Mouse (Mus musculus) kidney, embryonic 15.5 days (tissue): Measurements from ENCODE around the gene Fam110a. TPM values are rescaled to one million over a fixed set of nuclear protein-coding genes. Genes with fewer than 3 reads are reported as not detected.
A peak's percentile ranks its signal among the peaks of the same experiment; 100 is the strongest.

Experiments used
- ATAC-seq: fragments of 200-750 bp; cut with Nextera tagmentation; replicated peaks from 2 replicates; pipeline ENCODE4 v1.8.0; 2017; ENCODE audit warnings: moderate TSS enrichment; ENCODE audit not compliant: low FRiP score
- H3K27ac ChIP-seq: fragments of 300-500 bp; sonication (generic); 2 replicates; pipeline ENCODE4 v1.5.1; 2015; ENCODE audit warnings: mild to moderate bottlenecking, inconsistent platforms
- H3K27me3 ChIP-seq: fragments of 300-500 bp; sonication (generic); 2 replicates; pipeline ENCODE4 v1.6.1; 2015; ENCODE audit warnings: inconsistent platforms
- H3K36me3 ChIP-seq: fragments of 300-500 bp; sonication (generic); 2 replicates; pipeline ENCODE4 v1.6.1; 2015; ENCODE audit warnings: inconsistent platforms
- H3K4me1 ChIP-seq: fragments of 300-500 bp; sonication (generic); 2 replicates; pipeline ENCODE4 v1.6.1; 2015; ENCODE audit warnings: inconsistent platforms
- H3K4me2 ChIP-seq: fragments of 300-500 bp; sonication (generic); 2 replicates; pipeline ENCODE4 v1.6.1; 2015; ENCODE audit warnings: moderate library complexity, mild to moderate bottlenecking, inconsistent platforms
- H3K4me3 ChIP-seq: fragments of 300-500 bp; sonication (generic); replicated peaks from 2 replicates; pipeline ENCODE4 v1.5.1; 2015; ENCODE audit warnings: mild to moderate bottlenecking, inconsistent platforms
- H3K9ac ChIP-seq: fragments of 300-500 bp; sonication (generic); 2 replicates; pipeline ENCODE4 v1.6.1; 2015; ENCODE audit warnings: mild to moderate bottlenecking, inconsistent platforms
- H3K9me3 ChIP-seq: fragments of 300-500 bp; sonication (generic); replicated peaks from 2 replicates; pipeline ENCODE4 v1.6.1; 2016; ENCODE audit warnings: inconsistent platforms
- WGBS: fragments of 180-500 bp; shearing (Covaris S2); methylation state at CpG from one replicate; pipeline ENCODE4 v1.1.7; 2015; ENCODE audit warnings: mixed read lengths; 5-methylcytosine and 5-hydroxymethylcytosine counted together
- polyA plus RNA-seq: library from polyadenylated mRNA; unstranded; fragments of >200 nt; fragmentation: Nextera tagmentation; extraction: Ambion mirVana; gene quantifications from 2 replicates; pipeline ENCODE4 v1.2.1, GENCODE M21; 2015

The Fam110a gene
- polyA plus RNA-seq, 1 experiment from 2014 or later = 29.1 TPM

DNA sequence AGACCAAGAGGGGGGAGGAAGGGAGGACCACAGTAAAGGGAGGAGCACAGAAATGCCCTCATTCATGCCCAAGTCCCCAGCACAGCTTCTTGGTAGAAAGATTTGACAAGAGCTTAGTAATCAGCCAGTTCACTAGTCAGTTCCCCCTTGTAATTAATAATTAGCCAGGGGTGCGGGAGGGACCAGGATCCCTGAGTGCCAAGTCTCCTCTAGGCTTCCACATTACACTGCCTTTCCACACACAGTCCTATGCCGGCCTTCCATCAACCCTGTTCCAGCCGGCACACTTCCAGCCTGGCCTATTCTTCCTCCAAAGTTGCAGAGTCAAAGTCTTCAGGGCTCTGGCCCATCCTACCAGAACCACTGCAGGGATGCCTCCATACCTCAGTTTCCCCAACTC, 4.0 kb downstream of the Fam110a start:
- Histone ChIP-seq H3K4me3 (no peak overlapping the region), H3K4me2 (0 out of 2 replicates have a peak overlapping the region, but pooled peaks have one; percentile 3), H3K27ac (peak overlapping the region; percentile 78), H3K9me3 (no peaks in the 10 kb centered on the region), H3K4me1 (peaks cover 86% of the 10 kb centered on the region), H3K27me3 (peaks cover 20% of the 10 kb centered on the region), H3K9ac (no peak overlapping the region), H3K36me3 (no peaks in the 10 kb centered on the region)
- 63% methylated on average over 3 of the region's 3 CpGs for WGBS
- no peak; the same call in 1 of the 2 replicates for ATAC-seq

DNA sequence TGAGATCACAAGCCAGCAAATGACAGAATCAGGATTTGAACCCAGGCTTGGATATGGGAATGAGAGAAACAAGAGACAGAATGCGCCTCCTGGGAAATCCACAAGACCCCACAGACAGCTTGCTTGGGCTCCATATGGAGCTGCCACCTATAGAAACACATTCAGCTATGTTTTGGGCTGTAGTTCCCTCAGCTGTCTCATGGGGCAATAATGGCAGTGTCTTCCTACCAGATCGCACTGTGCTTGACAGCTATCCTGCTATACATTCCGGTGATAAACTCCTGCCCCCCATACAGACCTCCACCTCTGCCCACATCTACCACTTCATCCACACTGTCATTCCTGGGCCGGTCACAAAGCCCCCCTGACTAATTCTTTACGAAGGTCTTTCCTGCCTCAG, 4.7 kb downstream of the Fam110a start:
- no peaks in the 10 kb centered on the region for H3K9me3 ChIP-seq
- H3K4me2 ChIP-seq = 0 out of 2 replicates have a peak overlapping the region, but pooled peaks have one; percentile 3
- WGBS = 90% methylated on average over 5 of the region's 5 CpGs
- H3K9ac ChIP-seq = no peak overlapping the region
- ATAC-seq = no peak
- peaks cover 2% of the 10 kb centered on the region for H3K36me3 ChIP-seq
- peaks cover 20% of the 10 kb centered on the region for H3K27me3 ChIP-seq
- peaks cover 89% of the 10 kb centered on the region for H3K4me1 ChIP-seq
- no peak overlapping the region for H3K4me3 ChIP-seq
- H3K27ac ChIP-seq = peak overlapping the region; percentile 78; the same call in 1 of the 2 replicates

DNA sequence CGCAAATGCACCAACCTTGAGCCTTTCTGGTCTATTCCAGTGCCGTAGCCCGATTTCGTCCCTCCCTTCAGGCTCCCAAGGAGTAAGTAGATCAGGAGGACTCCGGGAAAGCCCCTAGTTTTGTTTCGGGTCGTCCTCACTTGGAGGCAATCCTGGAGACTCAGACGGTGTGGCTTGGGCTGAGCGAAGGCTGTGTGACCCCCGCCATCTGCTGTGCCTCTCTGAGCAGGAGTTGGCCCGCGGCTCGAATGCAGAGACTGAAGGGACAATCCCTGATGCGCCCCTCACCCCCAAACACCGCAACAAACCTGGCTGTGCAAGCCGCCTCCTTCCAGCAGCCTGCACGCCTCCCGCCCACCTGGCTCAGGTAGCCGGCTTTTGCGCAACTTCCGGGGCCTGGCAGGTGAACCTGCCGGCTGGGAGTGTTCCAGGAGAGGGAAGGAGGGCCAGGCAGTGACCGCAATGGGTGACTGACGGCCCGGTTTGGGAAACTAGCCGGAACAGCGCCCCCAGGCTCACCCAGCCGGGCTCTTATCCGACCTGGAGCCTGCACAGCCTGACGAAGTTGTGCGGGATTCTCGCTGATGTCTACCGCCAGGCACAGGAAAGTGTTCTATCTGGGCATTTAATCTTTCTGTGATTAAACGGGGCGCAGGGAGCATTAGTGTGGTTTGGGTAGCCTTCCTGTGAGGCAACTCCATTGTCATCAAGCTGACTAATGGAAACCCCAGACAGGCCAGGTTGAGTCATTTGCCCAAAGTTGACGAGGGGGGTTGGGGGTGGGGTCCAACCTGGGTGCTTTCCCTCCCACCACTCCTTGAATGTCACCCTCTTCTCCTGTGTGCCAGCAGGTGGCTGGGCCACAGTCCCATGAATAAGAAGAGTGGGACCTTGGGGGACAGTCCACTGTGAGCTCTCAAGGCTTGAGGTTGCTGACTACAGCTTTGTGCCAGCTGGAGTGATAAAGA, 6.1 kb downstream of the Fam110a start:
- H3K4me2 ChIP-seq = peak overlapping the region; percentile 60
- H3K27ac ChIP-seq = peak overlapping the region; percentile 71
- H3K4me3 ChIP-seq = peak overlapping the region; percentile 38
- peaks cover 16% of the 10 kb centered on the region for H3K36me3 ChIP-seq
- ATAC-seq = no peak
- H3K27me3 ChIP-seq = peaks cover 20% of the 10 kb centered on the region
- H3K4me1 ChIP-seq = peaks cover 90% of the 10 kb centered on the region
- 7% methylated on average over 36 of the region's 36 CpGs for WGBS
- peak overlapping the region; percentile 38 for H3K9ac ChIP-seq
- no peaks in the 10 kb centered on the region for H3K9me3 ChIP-seq

DNA sequence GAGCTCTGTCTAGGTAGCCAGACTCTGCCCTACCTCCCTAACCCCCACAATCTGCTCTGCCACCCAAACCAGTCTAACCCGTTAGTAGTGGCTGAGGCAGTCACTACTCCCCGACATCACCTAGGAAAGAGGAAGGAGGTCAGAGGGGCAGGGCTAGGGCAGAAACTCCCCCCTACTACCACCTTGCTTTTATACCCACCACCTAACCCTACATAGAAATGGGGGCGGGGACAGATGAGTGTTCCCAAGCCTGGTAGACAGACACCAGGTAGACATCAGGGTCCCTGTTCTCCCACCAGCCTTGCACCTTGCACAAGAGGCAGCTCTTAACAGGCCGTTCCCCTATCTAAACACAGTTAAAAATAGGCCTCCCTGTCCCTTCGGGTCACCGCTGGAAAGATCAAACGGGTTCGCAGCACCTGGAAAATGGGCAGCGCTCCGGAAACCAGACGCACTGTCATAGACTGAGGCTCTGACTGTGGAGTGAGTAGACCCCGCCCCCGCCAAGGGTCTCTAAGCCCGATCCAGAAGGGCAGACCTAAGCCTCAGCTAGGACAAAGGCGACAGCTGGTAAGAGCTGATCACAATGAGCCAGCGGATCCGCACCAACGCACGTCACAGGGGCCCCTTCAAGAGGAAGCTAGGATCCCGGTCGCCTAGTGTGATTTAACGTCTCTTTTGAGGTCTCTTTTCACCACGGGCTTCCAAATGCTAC, 7.0 kb downstream of the Fam110a start:
- Histone ChIP-seq H3K9me3 (no peaks in the 10 kb centered on the region), H3K4me2 (peak overlapping the region; percentile 60), H3K9ac (peak overlapping the region; percentile 38), H3K4me1 (peaks cover 90% of the 10 kb centered on the region), H3K36me3 (peaks cover 22% of the 10 kb centered on the region), H3K4me3 (peak overlapping the region; percentile 38), H3K27ac (peak overlapping the region; percentile 71), H3K27me3 (peaks cover 20% of the 10 kb centered on the region)
- 0 out of 2 replicates have a peak, but pooled peaks have one; percentile 17 for ATAC-seq
- 18% methylated on average over 23 of the region's 23 CpGs for WGBS

DNA sequence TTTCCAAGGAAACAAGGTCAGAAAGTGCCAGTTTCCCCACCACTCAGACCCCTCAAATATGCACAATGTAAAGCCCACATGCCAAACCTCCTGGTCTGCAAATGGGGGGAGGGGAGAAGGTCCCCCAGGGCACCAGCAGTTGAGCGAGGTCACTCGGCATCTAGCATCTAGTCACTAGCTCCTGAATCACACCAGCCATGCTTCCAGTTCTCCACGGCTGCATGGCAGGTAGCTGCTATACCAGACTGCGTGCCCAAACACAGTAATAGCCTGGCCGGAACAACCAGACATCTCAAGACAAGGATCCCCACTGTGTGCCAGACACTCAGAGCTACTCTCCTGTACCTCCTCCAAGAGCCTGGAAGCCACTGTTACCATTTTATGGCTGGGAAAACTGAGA, 8.3 kb downstream of the Fam110a start:
- no peak for ATAC-seq
- peaks cover 20% of the 10 kb centered on the region for H3K27me3 ChIP-seq
- H3K36me3 ChIP-seq = peaks cover 26% of the 10 kb centered on the region
- H3K4me3 ChIP-seq = no peak overlapping the region
- no peak overlapping the region for H3K27ac ChIP-seq
- 88% methylated on average over 5 of the region's 5 CpGs for WGBS
- H3K4me2 ChIP-seq = no peak overlapping the region
- no peaks in the 10 kb centered on the region for H3K9me3 ChIP-seq
- no peak overlapping the region for H3K9ac ChIP-seq
- peaks cover 88% of the 10 kb centered on the region for H3K4me1 ChIP-seq

DNA sequence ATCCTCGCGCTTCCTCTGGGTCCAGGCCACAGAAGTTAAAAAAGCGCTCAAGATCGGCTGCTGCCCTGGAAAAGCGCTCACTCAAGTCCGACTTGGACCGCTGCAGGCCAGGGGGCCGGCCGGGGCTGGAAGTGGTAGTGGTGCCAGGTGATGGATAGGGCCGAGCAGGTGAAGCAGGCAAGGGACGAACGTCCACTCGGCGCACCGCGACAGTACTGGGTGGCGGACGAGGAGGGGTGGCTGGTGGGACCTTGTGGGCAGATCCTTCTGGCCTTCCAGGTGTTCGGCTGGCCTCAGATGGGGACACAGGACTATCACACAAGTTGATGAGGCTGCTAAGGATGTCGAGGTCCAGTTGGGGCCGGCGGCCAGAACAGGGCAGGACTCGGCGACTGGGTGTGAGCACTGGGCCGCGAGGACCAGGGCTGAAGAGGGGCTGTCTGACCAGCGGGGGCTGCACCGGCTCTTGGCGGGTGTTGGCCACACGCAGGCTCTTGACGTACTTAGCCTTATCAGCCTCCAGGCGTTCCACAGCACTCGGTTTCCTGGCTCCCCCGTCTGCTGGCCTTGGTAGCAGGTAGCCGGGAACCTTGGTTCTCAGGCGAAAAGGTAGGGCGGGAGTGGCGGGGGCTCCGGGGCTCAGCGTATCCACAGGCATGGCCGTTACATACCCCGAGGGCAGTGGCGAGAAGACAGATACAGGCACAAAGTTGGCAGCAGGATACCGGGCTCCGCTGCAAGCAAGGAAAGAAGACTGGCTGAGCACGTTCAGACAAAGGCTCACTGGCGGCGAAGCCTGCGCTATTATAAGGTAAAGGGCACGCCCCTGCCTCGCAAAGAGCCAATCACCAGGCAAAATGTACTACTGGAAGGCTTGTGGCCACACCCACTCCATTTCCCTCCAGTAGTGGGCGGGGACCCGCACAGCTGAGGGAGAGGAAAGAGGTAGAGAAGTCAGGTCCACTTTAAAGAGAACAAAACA, 9.5 kb downstream of the Fam110a start:
- no peak overlapping the region for H3K27ac ChIP-seq

DNA sequence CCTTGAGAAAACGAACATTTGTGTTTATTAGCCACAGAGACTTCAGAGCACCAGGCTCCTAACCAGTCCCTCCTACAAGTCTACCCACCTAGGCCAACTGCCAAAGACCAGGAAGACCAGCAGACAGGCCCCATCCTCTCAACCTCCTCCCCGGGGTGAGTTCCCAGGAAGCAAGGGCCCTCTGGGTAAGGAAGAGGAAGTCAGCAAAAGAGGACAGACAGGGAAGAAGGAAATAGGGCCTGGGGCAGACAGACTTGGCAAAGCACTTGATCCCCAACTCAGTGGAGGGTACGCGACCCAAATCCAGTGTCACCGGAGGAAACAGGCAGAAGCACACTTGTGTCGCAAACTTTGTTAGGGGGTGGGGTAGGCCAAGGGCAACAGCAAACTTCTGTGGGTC, 10.6 kb downstream of the Fam110a start:
- Histone ChIP-seq H3K4me2 (no peak overlapping the region), H3K36me3 (peaks cover 26% of the 10 kb centered on the region), H3K9ac (no peak overlapping the region), H3K9me3 (no peaks in the 10 kb centered on the region), H3K4me1 (peaks cover 72% of the 10 kb centered on the region), H3K4me3 (no peak overlapping the region), H3K27me3 (peaks cover 16% of the 10 kb centered on the region), H3K27ac (no peak overlapping the region)
- 93% methylated on average over 6 of the region's 6 CpGs for WGBS
- ATAC-seq = no peak

More for the DNA sequence above, 9.5 kb downstream of the Fam110a start:
- 50% methylated on average over 53 of the region's 53 CpGs for WGBS
- peak overlapping the region; percentile 18 for H3K4me3 ChIP-seq
- peak; percentile 84 for ATAC-seq
- peaks cover 26% of the 10 kb centered on the region for H3K36me3 ChIP-seq
- H3K27me3 ChIP-seq = peaks cover 20% of the 10 kb centered on the region
- peaks cover 75% of the 10 kb centered on the region for H3K4me1 ChIP-seq
- no peaks in the 10 kb centered on the region for H3K9me3 ChIP-seq
- H3K9ac ChIP-seq = peak overlapping the region; percentile 14; the same call in 1 of the 2 replicates
- H3K4me2 ChIP-seq = peak overlapping the region; percentile 53

DNA sequence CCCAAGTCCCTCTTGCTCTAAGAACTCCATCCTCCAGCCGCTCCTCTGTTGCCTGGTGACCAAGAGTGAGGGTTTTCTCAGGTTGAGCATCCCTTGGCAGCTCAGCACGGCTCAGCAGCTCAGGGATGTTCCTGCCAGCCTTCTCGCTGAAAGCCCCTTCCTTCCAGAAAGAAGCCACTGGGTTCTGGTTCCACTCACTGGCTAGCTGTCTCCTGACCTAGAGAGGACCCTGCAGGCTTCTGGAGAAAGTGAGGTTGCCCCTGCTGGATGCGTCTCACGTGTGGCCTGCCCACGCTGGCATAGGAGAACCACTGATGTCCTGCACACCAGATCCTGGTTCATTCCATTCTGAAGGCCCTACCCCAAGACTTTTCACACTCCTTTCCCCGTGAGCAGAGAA, 11.0 kb downstream of the Fam110a start:
- 87% methylated on average over 7 of the region's 7 CpGs for WGBS
- H3K4me3 ChIP-seq = no peak overlapping the region
- no peak for ATAC-seq
- H3K27me3 ChIP-seq = peaks cover 13% of the 10 kb centered on the region
- H3K9me3 ChIP-seq = no peaks in the 10 kb centered on the region
- no peak overlapping the region for H3K27ac ChIP-seq
- no peak overlapping the region for H3K9ac ChIP-seq
- peaks cover 26% of the 10 kb centered on the region for H3K36me3 ChIP-seq
- peaks cover 72% of the 10 kb centered on the region for H3K4me1 ChIP-seq
- H3K4me2 ChIP-seq = no peak overlapping the region

DNA sequence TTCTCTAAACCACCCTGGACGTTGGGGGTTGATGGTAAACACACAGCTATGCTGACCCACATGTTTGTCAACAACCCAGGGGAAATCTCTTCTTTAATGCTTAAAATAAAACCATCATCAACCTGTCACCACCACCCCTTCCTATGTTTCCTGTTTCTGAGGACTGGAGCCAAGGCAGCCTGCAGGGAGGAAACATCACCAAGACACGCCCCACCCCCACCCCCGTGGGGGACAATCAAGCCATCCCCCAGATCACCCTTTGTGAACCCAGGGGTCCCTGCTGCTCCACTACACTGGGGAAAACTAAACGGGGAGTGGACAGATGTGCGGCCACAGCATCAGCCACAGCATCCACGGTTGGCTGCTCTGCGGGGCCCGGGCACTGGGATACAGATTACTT, 11.6 kb downstream of the Fam110a start:
- 66% methylated on average over 8 of the region's 8 CpGs for WGBS

DNA sequence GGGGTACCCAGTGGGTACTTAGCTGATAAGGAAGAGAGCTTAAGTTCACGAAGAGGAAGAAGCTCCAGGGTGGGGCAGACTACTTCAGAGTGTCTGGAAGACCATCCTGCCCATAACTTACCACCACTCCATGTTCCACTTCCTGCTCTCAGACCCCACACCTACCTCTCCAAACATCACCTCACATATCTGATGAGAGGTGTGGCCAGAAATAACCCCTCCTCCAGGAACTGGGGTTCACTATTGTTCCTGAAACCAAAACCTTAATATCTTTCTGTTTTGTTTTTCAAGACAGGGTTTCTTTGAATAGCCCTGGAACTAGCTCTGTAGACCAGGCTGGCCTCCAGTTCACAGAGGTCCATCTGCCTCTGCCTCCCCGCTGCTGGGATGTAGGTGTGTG, 12.2 kb downstream of the Fam110a start:
- WGBS = 77% methylated on average over 2 of the region's 2 CpGs
- H3K4me2 ChIP-seq = no peak overlapping the region
- H3K4me1 ChIP-seq = peaks cover 70% of the 10 kb centered on the region
- ATAC-seq = no peak
- 0 out of 2 replicates have a peak overlapping the region, but pooled peaks have one; percentile 14 for H3K27ac ChIP-seq
- H3K27me3 ChIP-seq = peaks cover 4% of the 10 kb centered on the region; the same call in 1 of the 2 replicates
- peaks cover 26% of the 10 kb centered on the region for H3K36me3 ChIP-seq
- H3K9me3 ChIP-seq = no peaks in the 10 kb centered on the region
- no peak overlapping the region for H3K4me3 ChIP-seq
- no peak overlapping the region for H3K9ac ChIP-seq

More for the DNA sequence above, 11.6 kb downstream of the Fam110a start:
- no peak overlapping the region for H3K9ac ChIP-seq
- no peaks in the 10 kb centered on the region for H3K9me3 ChIP-seq
- ATAC-seq = no peak
- peaks cover 72% of the 10 kb centered on the region for H3K4me1 ChIP-seq
- no peak overlapping the region for H3K27ac ChIP-seq
- H3K36me3 ChIP-seq = peaks cover 26% of the 10 kb centered on the region
- H3K4me2 ChIP-seq = no peak overlapping the region
- H3K4me3 ChIP-seq = no peak overlapping the region
- H3K27me3 ChIP-seq = peaks cover 8% of the 10 kb centered on the region; the same call in 1 of the 2 replicates

DNA sequence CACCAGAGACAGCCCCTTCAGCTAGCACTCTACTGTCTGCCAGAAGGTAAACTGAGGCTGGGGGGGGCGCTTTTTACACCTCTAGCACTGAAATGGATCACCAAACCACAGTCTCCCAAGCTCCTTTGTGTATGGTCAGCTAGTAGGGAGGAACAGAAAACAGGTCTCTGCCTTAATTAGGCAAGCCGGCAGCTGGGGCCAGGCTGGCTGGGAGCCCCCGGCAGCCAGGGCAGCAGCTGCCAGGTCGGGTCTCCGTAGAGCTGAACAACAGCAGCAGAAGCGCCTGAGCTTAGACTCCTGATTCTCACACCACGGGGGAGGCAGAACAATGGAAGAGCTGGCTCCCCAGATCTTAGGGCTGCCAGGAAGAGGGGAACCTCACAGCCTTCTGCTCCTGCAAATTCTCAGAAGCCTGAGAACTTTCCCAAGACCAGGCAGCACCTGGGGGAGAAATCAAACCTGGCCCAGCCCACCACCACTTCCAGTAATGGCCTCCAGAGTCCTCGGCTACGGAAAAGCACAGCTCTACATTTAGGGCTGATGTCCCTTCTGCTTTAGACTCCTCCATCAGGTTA, 12.8 kb downstream of the Fam110a start:
- Histone ChIP-seq H3K4me2 (no peak overlapping the region), H3K9ac (no peak overlapping the region), H3K4me1 (peaks cover 69% of the 10 kb centered on the region), H3K36me3 (peaks cover 26% of the 10 kb centered on the region), H3K27me3 (0 out of 2 replicates have a peak, but pooled peaks cover 4% of the 10 kb centered on the region), H3K9me3 (no peaks in the 10 kb centered on the region), H3K4me3 (no peak overlapping the region), H3K27ac (0 out of 2 replicates have a peak overlapping the region, but pooled peaks have one; percentile 14)
- ATAC-seq = no peak
- WGBS = 34% methylated on average over 9 of the region's 9 CpGs
